19 mouse cellular contexts compared by ENCODE assay signal in the genomic region with DNA sequence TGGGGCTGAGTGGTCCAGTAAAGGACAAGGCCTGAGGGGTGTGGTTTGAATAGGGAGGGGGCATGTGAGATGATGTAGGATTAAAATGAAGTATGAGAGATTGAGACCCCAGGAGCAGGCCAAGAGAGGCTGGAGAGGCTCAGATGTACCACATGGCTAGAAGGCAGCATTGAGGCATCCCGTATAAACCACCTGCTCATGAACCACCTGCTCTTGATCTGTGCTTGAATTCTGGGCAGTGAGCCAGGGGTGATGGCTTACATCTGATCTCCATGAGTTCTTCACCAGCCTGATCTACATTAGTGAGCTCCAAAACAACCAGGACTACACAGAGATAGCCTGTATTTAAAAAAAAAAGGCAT. TPM values are rescaled to one million over a fixed set of nuclear protein-coding genes. Genes with fewer than 3 reads are reported as not detected.
A peak's percentile ranks its signal among the peaks of the same experiment; 100 is the strongest.
DNase-seq lines count a peak whose midpoint lies in the region; ATAC-seq lines count a peak whose summit lies in the region.
"Had no signal": no experiment of that assay in that cellular context is flagged by ENCODE, and none has a peak within 500 bp of the region (broad histone marks: within the 10 kb centered on the region; RNA-seq: fewer than 3 reads in every experiment).

No protein-coding gene starts in this region.

- peaks cover 5% of the 10 kb centered on the region; the same call in 1 of the 2 replicates for H3K27me3 ChIP-seq in intestine, embryonic 16.5 days (replicated peaks; ENCODE audit: control insufficient read depth, insufficient read depth, low read length)
- peaks cover 7% of the 10 kb centered on the region; the same call in 1 of the 2 replicates for H3K27me3 ChIP-seq in intestine, embryonic 15.5 days (replicated peaks)
- no peaks in the 10 kb centered on the region for H3K27me3 ChIP-seq in neural tube, embryonic 11.5 days (ENCODE audit: control insufficient read depth, insufficient read depth, low read length)
- H3K27me3 ChIP-seq in neural tube, embryonic 14.5 days (ENCODE audit: control insufficient read depth, insufficient read depth, low read length), result no peaks in the 10 kb centered on the region

- H3K4me2 ChIP-seq in intestine, embryonic 16.5 days (ENCODE audit: low read depth, low read length), result no peak overlapping the region
- no peak overlapping the region for H3K4me2 ChIP-seq in intestine, embryonic 15.5 days (replicated peaks)
- no peak overlapping the region for H3K4me2 ChIP-seq in neural tube, embryonic 11.5 days (ENCODE audit: low read depth)
- H3K4me2 ChIP-seq in neural tube, embryonic 14.5 days (ENCODE audit: low read depth, low read length), result no peak overlapping the region
- H3K4me2 ChIP-seq: liver, embryonic 13.5 days had no signal

- DNase-seq in cerebellum, postnatal 10 days, result peak; percentile 66
- DNase-seq in cerebellum, postnatal 4 days (ENCODE audit: low spot score in 2 of 2), result no peak
- DNase-seq in neural tube, embryonic 11.5 days (ENCODE audit: low spot score), result no peak
- DNase-seq in neural tube, embryonic 10.5 days (ENCODE audit: extremely low spot score, low spot score), result no peak
- no peak for DNase-seq in spleen, postnatal 4 days (ENCODE audit: low spot score in 2 of 2)
- DNase-seq: adrenal gland, postnatal 14 days; gastrocnemius, postnatal 14 days; thymus, adult 2 months had no signal

- no peaks in the 10 kb centered on the region for H3K9me3 ChIP-seq in intestine, embryonic 16.5 days (ENCODE audit: control insufficient read depth, low read length)
- H3K9me3 ChIP-seq in intestine, embryonic 15.5 days, result no peaks in the 10 kb centered on the region
- no peaks in the 10 kb centered on the region for H3K9me3 ChIP-seq in neural tube, embryonic 11.5 days (ENCODE audit: control insufficient read depth, low read length)
- H3K9me3 ChIP-seq in neural tube, embryonic 14.5 days (ENCODE audit: control insufficient read depth, low read length), result no peaks in the 10 kb centered on the region
- H3K9me3 ChIP-seq: heart, embryonic 13.5 days; liver, embryonic 13.5 days had no signal

- no peak overlapping the region for H3K9ac ChIP-seq in intestine, embryonic 16.5 days (ENCODE audit: low read depth, low read length)
- no peak overlapping the region for H3K9ac ChIP-seq in intestine, embryonic 15.5 days
- H3K9ac ChIP-seq in neural tube, embryonic 11.5 days (ENCODE audit: low read length), result no peak overlapping the region
- no peak overlapping the region for H3K9ac ChIP-seq in neural tube, embryonic 14.5 days (replicated peaks; ENCODE audit: low read depth, low read length)
- H3K9ac ChIP-seq: forebrain, embryonic 12.5 days; heart, embryonic 13.5 days; liver, embryonic 13.5 days had no signal

- ATAC-seq in intestine, embryonic 16.5 days, result peak; percentile 23; the same call in 1 of the 2 replicates
- ATAC-seq in intestine, embryonic 15.5 days, result no peak; the same call in 1 of the 2 replicates
- ATAC-seq in neural tube, embryonic 11.5 days (ENCODE audit: insufficient read depth, low FRiP score, low TSS enrichment), result peak; percentile 23; the same call in 1 of the 2 replicates
- peak; percentile 38 for ATAC-seq in neural tube, embryonic 14.5 days (ENCODE audit: low read depth)

- no peak overlapping the region for H3K4me3 ChIP-seq in intestine, embryonic 16.5 days (ENCODE audit: low read length)
- H3K4me3 ChIP-seq in intestine, embryonic 15.5 days (replicated peaks), result no peak overlapping the region
- H3K4me3 ChIP-seq in neural tube, embryonic 11.5 days (ENCODE audit: low read depth, low read length), result no peak overlapping the region
- H3K4me3 ChIP-seq in neural tube, embryonic 14.5 days (ENCODE audit: low read depth, low read length), result no peak overlapping the region
- H3K4me3 ChIP-seq: forebrain, embryonic 12.5 days; liver, embryonic 13.5 days; myocyte had no signal

- no peaks in the 10 kb centered on the region for H3K36me3 ChIP-seq in intestine, embryonic 16.5 days (ENCODE audit: control insufficient read depth, insufficient read depth, low read length)
- no peaks in the 10 kb centered on the region for H3K36me3 ChIP-seq in intestine, embryonic 15.5 days
- H3K36me3 ChIP-seq in neural tube, embryonic 11.5 days (ENCODE audit: control insufficient read depth, insufficient read depth, low read length), result no peaks in the 10 kb centered on the region
- H3K36me3 ChIP-seq in neural tube, embryonic 14.5 days (ENCODE audit: control insufficient read depth, insufficient read depth, low read length), result no peaks in the 10 kb centered on the region
- H3K36me3 ChIP-seq: forebrain, embryonic 12.5 days; heart, embryonic 13.5 days; liver, embryonic 13.5 days had no signal

- 39% methylated on average over 1 of the region's 1 CpGs for WGBS in intestine, embryonic 16.5 days
- 36% methylated on average over 1 of the region's 1 CpGs for WGBS in intestine, embryonic 15.5 days
- 70% methylated on average over 1 of the region's 1 CpGs for WGBS in neural tube, embryonic 11.5 days
- 50% methylated on average over 1 of the region's 1 CpGs for WGBS in neural tube, embryonic 14.5 days

- H3K4me1 ChIP-seq in intestine, embryonic 16.5 days (ENCODE audit: control insufficient read depth, insufficient read depth, low read length), result no peaks in the 10 kb centered on the region
- no peaks in the 10 kb centered on the region for H3K4me1 ChIP-seq in intestine, embryonic 15.5 days (replicated peaks)
- no peaks in the 10 kb centered on the region for H3K4me1 ChIP-seq in neural tube, embryonic 11.5 days (ENCODE audit: control insufficient read depth, insufficient read depth, low read length)
- H3K4me1 ChIP-seq in neural tube, embryonic 14.5 days (ENCODE audit: control insufficient read depth, insufficient read depth, low read length), result no peaks in the 10 kb centered on the region

- no peak overlapping the region for H3K27ac ChIP-seq in intestine, embryonic 16.5 days (ENCODE audit: low read length)
- no peak overlapping the region for H3K27ac ChIP-seq in intestine, embryonic 15.5 days
- H3K27ac ChIP-seq in neural tube, embryonic 11.5 days (ENCODE audit: low read depth, low read length), result no peak overlapping the region
- H3K27ac ChIP-seq in neural tube, embryonic 14.5 days (ENCODE audit: low read depth, low read length), result no peak overlapping the region
- H3K27ac ChIP-seq: forebrain, embryonic 12.5 days; heart, embryonic 13.5 days; liver, embryonic 13.5 days; macrophage had no signal

RNA-seq across cellular contexts. Expression of a gene that starts 2.6 kb away (rescaled TPM):
- not detected in 2 replicates for polyA plus RNA-seq in intestine, embryonic 16.5 days (2015; fragmentation: Nextera tagmentation; extraction: Ambion mirVana)
- not detected in 2 replicates for polyA plus RNA-seq in intestine, embryonic 15.5 days (2015; fragmentation: Nextera tagmentation; extraction: Ambion mirVana)
- 0.19 TPM in 2 replicates for polyA plus RNA-seq in neural tube, embryonic 11.5 days (2014; fragmentation: Nextera tagmentation; extraction: Ambion mirVana)
- 0.15 and 0.40 TPM in 2 replicates for polyA plus RNA-seq in neural tube, embryonic 14.5 days (2014; fragmentation: Nextera tagmentation; extraction: Ambion mirVana)
- polyA plus RNA-seq: forebrain, embryonic 12.5 days; heart, embryonic 13.5 days; intestine, embryonic 14.5 days; large intestine, adult 2 months; liver, embryonic 13.5 days; macrophage; myocyte; spleen, adult 2 months; thymus, adult 2 months had no signal

RNA-seq across cellular contexts. Expression of a gene that starts 30.9 kb away (rescaled TPM):
- 1.7 and 1.9 TPM in 2 replicates for polyA plus RNA-seq in intestine, embryonic 16.5 days (2015; fragmentation: Nextera tagmentation; extraction: Ambion mirVana)
- 2.0 and 2.2 TPM in 2 replicates for polyA plus RNA-seq in intestine, embryonic 15.5 days (2015; fragmentation: Nextera tagmentation; extraction: Ambion mirVana)
- polyA plus RNA-seq in neural tube, embryonic 11.5 days (2014; fragmentation: Nextera tagmentation; extraction: Ambion mirVana), result 6.5 and 8.2 TPM in 2 replicates
- 23.4 and 26.7 TPM in 2 replicates for polyA plus RNA-seq in neural tube, embryonic 14.5 days (2014; fragmentation: Nextera tagmentation; extraction: Ambion mirVana)
- polyA plus RNA-seq: macrophage, myocyte had no signal

RNA-seq across cellular contexts. Expression of a gene that starts 38.6 kb away (rescaled TPM):
- 1.8 and 2.0 TPM in 2 replicates for polyA plus RNA-seq in intestine, embryonic 16.5 days (2015; fragmentation: Nextera tagmentation; extraction: Ambion mirVana)
- polyA plus RNA-seq in intestine, embryonic 15.5 days (2015; fragmentation: Nextera tagmentation; extraction: Ambion mirVana), result 2.0 TPM in 2 replicates
- 4.6 and 4.8 TPM in 2 replicates for polyA plus RNA-seq in neural tube, embryonic 11.5 days (2014; fragmentation: Nextera tagmentation; extraction: Ambion mirVana)
- polyA plus RNA-seq in neural tube, embryonic 14.5 days (2014; fragmentation: Nextera tagmentation; extraction: Ambion mirVana), result 29.7 and 33.1 TPM in 2 replicates
- polyA plus RNA-seq: liver, embryonic 13.5 days; macrophage; myocyte had no signal

Comparison
In these comparisons a context has a peak if more than half of its experiments do, and no peak if none do; other contexts are left out.
1. DNase-seq: peak in cerebellum, postnatal 10 days (2 of 2); none in cerebellum, postnatal 4 days (0 of 2), neural tube, embryonic 11.5 days (single experiment), neural tube, embryonic 10.5 days (single experiment) and spleen, postnatal 4 days (0 of 2).